Comparison of ENCODE assay signal across 9 mouse cellular contexts in the genomic region with DNA sequence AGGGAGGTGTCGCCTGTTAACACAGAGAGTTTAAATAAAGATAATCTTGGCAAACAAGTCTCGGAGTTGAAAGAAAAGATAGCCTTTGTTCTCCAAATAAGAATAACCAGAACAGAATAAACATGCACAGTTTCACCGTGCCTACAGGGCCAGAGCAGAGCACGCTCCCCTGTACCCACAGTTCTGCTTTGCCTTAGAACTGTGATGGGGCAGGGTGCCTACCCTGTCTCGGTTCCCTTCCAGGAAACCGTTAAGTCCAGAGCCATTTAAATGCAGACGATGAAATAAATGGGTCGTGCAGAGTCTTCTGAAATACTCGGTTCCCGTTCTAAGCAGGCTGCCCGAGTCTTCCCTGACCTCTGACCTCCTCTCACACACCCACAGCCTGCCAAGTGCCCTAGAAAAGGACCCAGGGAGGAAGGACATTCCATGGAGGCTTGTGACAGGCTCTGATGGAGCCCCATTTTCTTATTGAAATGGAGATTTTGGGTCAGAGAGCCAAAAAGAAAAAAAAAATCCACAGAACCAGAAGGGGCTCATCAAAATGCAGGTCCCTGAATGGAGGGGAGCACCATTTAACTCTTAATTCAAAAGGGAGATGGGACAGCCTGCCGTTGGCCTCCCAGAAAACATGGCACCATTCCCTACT.
A peak's percentile ranks its signal among the peaks of the same experiment; 100 is the strongest.
DNase-seq lines count a peak whose midpoint lies in the region; ATAC-seq and TF ChIP-seq lines count a peak whose summit lies in the region.
"Had no signal": no experiment of that assay in that cellular context is flagged by ENCODE, and none has a peak within 500 bp of the region (broad histone marks: within the 10 kb centered on the region; RNA-seq: fewer than 3 reads in every experiment).

No protein-coding gene starts in this region.

- H3K36me3 ChIP-seq in liver, adult 2 months (ENCODE audit: control insufficient read depth, insufficient read depth, low read length) = no peaks in the 10 kb centered on the region
- no peaks in the 10 kb centered on the region for H3K36me3 ChIP-seq in liver, embryonic 11.5 days (ENCODE audit: control insufficient read depth, insufficient read depth, low read length)
- no peaks in the 10 kb centered on the region for H3K36me3 ChIP-seq in heart, embryonic 10.5 days

- no peak overlapping the region for H3K27ac ChIP-seq in liver, adult 2 months (replicated peaks; ENCODE audit: insufficient read depth, low read depth, low read length)
- H3K27ac ChIP-seq in liver, embryonic 11.5 days (ENCODE audit: low read depth, low read length) = no peak overlapping the region
- H3K27ac ChIP-seq in heart, embryonic 10.5 days = no peak overlapping the region

- WGBS in liver, adult 2 months = 44% methylated on average over 12 of the region's 12 CpGs
- 63% methylated on average over 12 of the region's 12 CpGs for WGBS in liver, embryonic 11.5 days
- 72% methylated on average over 12 of the region's 12 CpGs for WGBS in heart, embryonic 10.5 days

- H3K4me3 ChIP-seq in liver, adult 2 months (ENCODE audit: insufficient read depth, low read depth, low read length) = no peak overlapping the region
- H3K4me3 ChIP-seq in liver, embryonic 11.5 days (ENCODE audit: low read depth, low read length) = no peak overlapping the region
- no peak overlapping the region for H3K4me3 ChIP-seq in heart, embryonic 10.5 days

- no peak for TF ChIP-seq CTCF in liver, adult 2 months (IDR thresholded peaks at IDR 0.05; ENCODE audit: low read depth, low read length)

- peak; percentile 7 to 15 for DNase-seq in cerebellum, adult 18-20 months
- DNase-seq in cerebellum, postnatal 36 days = no peak
- peak; percentile 19 for DNase-seq in liver, adult 2 months (ENCODE audit: extremely low read depth, low read depth, low spot score)
- no peak for DNase-seq in liver, embryonic 11.5 days (ENCODE audit: low spot score)
- DNase-seq in layer of hippocampus, adult 8-10 months (ENCODE audit: low spot score in 2 of 2) = peak; percentile 49 to 70
- DNase-seq in right cerebral cortex, postnatal 25 days = peak; percentile 31
- no peak for DNase-seq in heart, embryonic 10.5 days (ENCODE audit: low spot score)
- DNase-seq: kidney, postnatal 25 days had no signal

- H3K4me1 ChIP-seq in liver, adult 2 months (ENCODE audit: control insufficient read depth, insufficient read depth, low read length) = no peaks in the 10 kb centered on the region
- H3K4me1 ChIP-seq in liver, embryonic 11.5 days (replicated peaks; ENCODE audit: control insufficient read depth, insufficient read depth, low read length) = no peaks in the 10 kb centered on the region
- H3K4me1 ChIP-seq in heart, embryonic 10.5 days = no peaks in the 10 kb centered on the region; the same call in 1 of the 2 replicates

- no peak for TF ChIP-seq POLR2A in liver, adult 2 months (IDR thresholded peaks at IDR 0.05; ENCODE audit: extremely low read depth, insufficient read depth, low read length)

- H3K27me3 ChIP-seq in liver, adult 2 months (ENCODE audit: control insufficient read depth, insufficient read depth, low read length) = 0 out of 2 replicates have a peak, but pooled peaks cover 4% of the 10 kb centered on the region
- no peaks in the 10 kb centered on the region for H3K27me3 ChIP-seq in liver, embryonic 11.5 days (replicated peaks; ENCODE audit: control insufficient read depth, insufficient read depth, low read length)
- no peaks in the 10 kb centered on the region for H3K27me3 ChIP-seq in heart, embryonic 10.5 days (ENCODE audit: insufficient read depth, poor library complexity, severe bottlenecking)

- no peak for ATAC-seq in liver, embryonic 11.5 days (replicated peaks; ENCODE audit: low FRiP score)
- no peak for ATAC-seq in megakaryocyte-erythroid progenitor cell, adult 5-6 weeks (replicated peaks; ENCODE audit: low FRiP score, low TSS enrichment, poor library complexity, severe bottlenecking)

- H3K9ac ChIP-seq in liver, adult 2 months (ENCODE audit: low read depth, low read length) = no peak overlapping the region
- no peak overlapping the region for H3K9ac ChIP-seq in liver, embryonic 11.5 days (ENCODE audit: low read depth, low read length)

- H3K4me2 ChIP-seq in liver, embryonic 11.5 days = no peak overlapping the region

- H3K79me2 ChIP-seq in liver, adult 2 months (ENCODE audit: control insufficient read depth, insufficient read depth, low read length) = no peaks in the 10 kb centered on the region

- H3K9me3 ChIP-seq in liver, embryonic 11.5 days (ENCODE audit: control insufficient read depth, low read length) = peaks cover 3% of the 10 kb centered on the region; the same call in 1 of the 2 replicates
- no peaks in the 10 kb centered on the region; the same call in 1 of the 2 replicates for H3K9me3 ChIP-seq in heart, embryonic 10.5 days

Comparison
In these comparisons a context has a peak if more than half of its experiments do, and no peak if none do; other contexts are left out.
1. DNase-seq: peak in cerebellum, adult 18-20 months (2 of 2), liver, adult 2 months (single experiment), layer of hippocampus, adult 8-10 months (2 of 2) and right cerebral cortex, postnatal 25 days (single experiment); none in cerebellum, postnatal 36 days (0 of 2), liver, embryonic 11.5 days (single experiment) and heart, embryonic 10.5 days (single experiment).